ENCODE assay signal across 9 mouse cellular contexts in the genomic region with DNA sequence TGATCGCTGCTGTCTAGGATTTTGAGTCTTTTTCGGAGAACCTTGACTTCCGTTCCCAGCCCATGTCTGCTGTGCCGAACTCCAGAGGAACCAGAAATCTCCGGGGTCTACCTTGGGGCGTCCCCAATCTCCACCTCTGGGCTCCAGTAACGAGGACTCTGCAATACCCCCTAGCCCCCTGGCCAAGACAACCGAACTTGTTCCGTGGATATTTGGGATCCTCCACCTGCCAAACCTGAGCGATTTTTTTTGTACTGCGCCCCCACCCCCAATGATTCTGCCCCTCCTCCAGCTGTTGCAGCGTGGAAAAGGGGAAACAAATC. TPM values are rescaled to one million over a fixed set of nuclear protein-coding genes. Genes with fewer than 3 reads are reported as not detected.
A peak's percentile ranks its signal among the peaks of the same experiment; 100 is the strongest.
DNase-seq lines count a peak whose midpoint lies in the region; ATAC-seq lines count a peak whose summit lies in the region.
"Had no signal": no experiment of that assay in that cellular context is flagged by ENCODE, and none has a peak within 500 bp of the region (broad histone marks: within the 10 kb centered on the region; RNA-seq: fewer than 3 reads in every experiment).

No protein-coding gene starts in this region.

- H3K27ac ChIP-seq in heart, embryonic 15.5 days: peak overlapping the region; percentile 69
- no peak overlapping the region for H3K27ac ChIP-seq in embryonic facial prominence, embryonic 10.5 days (replicated peaks)
- H3K27ac ChIP-seq in hindbrain, embryonic 15.5 days (replicated peaks): peak overlapping the region; percentile 79
- H3K27ac ChIP-seq in midbrain, embryonic 14.5 days (replicated peaks; ENCODE audit: low read depth, low read length): no peak overlapping the region
- H3K27ac ChIP-seq: macrophage had no signal

- peak overlapping the region; percentile 69 for H3K4me2 ChIP-seq in heart, embryonic 15.5 days
- peak overlapping the region; percentile 59 for H3K4me2 ChIP-seq in hindbrain, embryonic 15.5 days
- peak overlapping the region; percentile 76 for H3K4me2 ChIP-seq in midbrain, embryonic 14.5 days (ENCODE audit: low read length)

- no peaks in the 10 kb centered on the region for H3K27me3 ChIP-seq in heart, embryonic 15.5 days
- H3K27me3 ChIP-seq in embryonic facial prominence, embryonic 10.5 days (replicated peaks; ENCODE audit: low read depth, poor library complexity, severe bottlenecking): peaks cover 43% of the 10 kb centered on the region
- H3K27me3 ChIP-seq in hindbrain, embryonic 15.5 days: no peaks in the 10 kb centered on the region
- no peaks in the 10 kb centered on the region for H3K27me3 ChIP-seq in midbrain, embryonic 14.5 days (ENCODE audit: control insufficient read depth, insufficient read depth, low read length)

- 0 out of 2 replicates have a peak, but pooled peaks cover 3% of the 10 kb centered on the region for H3K36me3 ChIP-seq in heart, embryonic 15.5 days
- H3K36me3 ChIP-seq in embryonic facial prominence, embryonic 10.5 days (replicated peaks): no peaks in the 10 kb centered on the region
- H3K36me3 ChIP-seq in hindbrain, embryonic 15.5 days: peaks cover 6% of the 10 kb centered on the region
- H3K36me3 ChIP-seq in midbrain, embryonic 14.5 days (ENCODE audit: control insufficient read depth, insufficient read depth, low read length): no peaks in the 10 kb centered on the region; the same call in 1 of the 2 replicates

- peak overlapping the region; percentile 60 for H3K4me3 ChIP-seq in heart, embryonic 15.5 days
- peak overlapping the region; percentile 62 for H3K4me3 ChIP-seq in embryonic facial prominence, embryonic 10.5 days
- peak overlapping the region; percentile 63 for H3K4me3 ChIP-seq in hindbrain, embryonic 15.5 days
- peak overlapping the region; percentile 49 for H3K4me3 ChIP-seq in midbrain, embryonic 14.5 days (replicated peaks; ENCODE audit: low read depth, low read length)

- under 1% methylated on average over 12 of the region's 12 CpGs for WGBS in heart, embryonic 15.5 days
- WGBS in embryonic facial prominence, embryonic 10.5 days: under 1% methylated on average over 12 of the region's 12 CpGs
- 0% methylated on average over 12 of the region's 12 CpGs for WGBS in hindbrain, embryonic 15.5 days
- under 1% methylated on average over 12 of the region's 12 CpGs for WGBS in midbrain, embryonic 14.5 days

- intact Hi-C loops in left cerebral cortex, postnatal 25 days (cut with DNase I): loop anchor here (2.0 to 5.0 kb wide), 3 partner anchors 228 to 577 kb away; no protein-coding TSS in a partner anchor

- H3K4me1 ChIP-seq in heart, embryonic 15.5 days (replicated peaks): 0 out of 2 replicates have a peak, but pooled peaks cover 4% of the 10 kb centered on the region
- peaks cover 16% of the 10 kb centered on the region for H3K4me1 ChIP-seq in embryonic facial prominence, embryonic 10.5 days
- no peaks in the 10 kb centered on the region; the same call in 1 of the 2 replicates for H3K4me1 ChIP-seq in hindbrain, embryonic 15.5 days (replicated peaks)
- H3K4me1 ChIP-seq in midbrain, embryonic 14.5 days (ENCODE audit: control insufficient read depth, insufficient read depth, low read length): 0 out of 2 replicates have a peak, but pooled peaks cover 3% of the 10 kb centered on the region

- peak overlapping the region; percentile 54 for H3K9ac ChIP-seq in heart, embryonic 15.5 days
- peak overlapping the region; percentile 75 for H3K9ac ChIP-seq in hindbrain, embryonic 15.5 days
- H3K9ac ChIP-seq in midbrain, embryonic 14.5 days (replicated peaks; ENCODE audit: low read length): peak overlapping the region; percentile 63

- ATAC-seq in heart, embryonic 15.5 days (replicated peaks; ENCODE audit: insufficient number of reproducible peaks, insufficient read depth, low FRiP score, low read depth): peak; percentile 15; the same call in 1 of the 2 replicates
- ATAC-seq in hindbrain, embryonic 15.5 days (ENCODE audit: low FRiP score, low read depth): peak; percentile 85; the same call in 1 of the 2 replicates
- ATAC-seq in midbrain, embryonic 14.5 days (ENCODE audit: low FRiP score, low TSS enrichment): peak; percentile 68
- ATAC-seq in monocyte, adult 5-6 weeks (replicated peaks; ENCODE audit: insufficient number of reproducible peaks, low FRiP score, low TSS enrichment, poor library complexity, severe bottlenecking): no peak

- H3K9me3 ChIP-seq in heart, embryonic 15.5 days (replicated peaks): no peaks in the 10 kb centered on the region
- no peaks in the 10 kb centered on the region for H3K9me3 ChIP-seq in embryonic facial prominence, embryonic 10.5 days
- no peaks in the 10 kb centered on the region for H3K9me3 ChIP-seq in hindbrain, embryonic 15.5 days
- no peaks in the 10 kb centered on the region for H3K9me3 ChIP-seq in midbrain, embryonic 14.5 days (ENCODE audit: control insufficient read depth, low read length)

- DNase-seq in heart, adult 9 months (ENCODE audit: low spot score in 2 of 2): no peak
- DNase-seq in embryonic facial prominence, embryonic 10.5 days (ENCODE audit: low spot score): no peak
- no peak for DNase-seq in midbrain, embryonic 14.5 days
- DNase-seq in adrenal gland, adult 8-10 months: no peak
- no peak for DNase-seq in left cerebral cortex, postnatal 25 days (ENCODE audit: low spot score in 2 of 2)

RNA-seq across cellular contexts. Expression of a gene that starts 0.2 kb away (rescaled TPM):
- 5.0 and 6.6 TPM in 2 replicates for polyA plus RNA-seq in heart, embryonic 15.5 days (2015; fragmentation: Nextera tagmentation; extraction: Ambion mirVana)
- 0.05 TPM in 1 of 2 replicates, not detected in the other for polyA plus RNA-seq in embryonic facial prominence, embryonic 10.5 days (2016; fragmentation: Nextera tagmentation; extraction: Ambion mirVana)
- 9.6 and 10.1 TPM in 2 replicates for polyA plus RNA-seq in hindbrain, embryonic 15.5 days (2015; fragmentation: Nextera tagmentation; extraction: Ambion mirVana)
- polyA plus RNA-seq in midbrain, embryonic 14.5 days (2014; fragmentation: Nextera tagmentation; extraction: Ambion mirVana): 5.2 and 5.7 TPM in 2 replicates
- under 1 TPM; 0.31 to 0.83 (median 0.56) TPM for total RNA-seq in adrenal gland, adult 8-10 months (2022)
- 0.10 TPM in 1 of 3 replicates, not detected in the others for total RNA-seq in monocyte, adult 5-6 weeks (2017)
- 10 to 100 TPM; 30.9 to 42.8 TPM for total RNA-seq in left cerebral cortex, postnatal 25 days (2021)
- polyA plus RNA-seq: macrophage had no signal

Comparison
In these comparisons a context has a peak if more than half of its experiments do, and no peak if none do; other contexts are left out.
1. H3K27ac ChIP-seq: peak in heart, embryonic 15.5 days (single experiment) and hindbrain, embryonic 15.5 days (single experiment); none in embryonic facial prominence, embryonic 10.5 days (single experiment) and midbrain, embryonic 14.5 days (single experiment).
2. Peak in every context shown above with its lines, with median percentiles within 50 percentile points of each other: H3K4me2 ChIP-seq, H3K4me3 ChIP-seq and H3K9ac ChIP-seq.